Mouse (Mus musculus) stomach, embryonic 15.5 days (tissue): ENCODE results near the gene Foxn3. TPM values are rescaled to one million over a fixed set of nuclear protein-coding genes. Genes with fewer than 3 reads are reported as not detected.

Source experiments
- ATAC-seq: fragments of 200-750 bp; cut with Nextera tagmentation; 2 replicates; pipeline ENCODE4 v1.8.0; 2017; ENCODE audit warnings: low read depth, moderate number of reproducible peaks, moderate TSS enrichment; ENCODE audit not compliant: insufficient read depth, low FRiP score
- H3K27ac ChIP-seq: fragments of 300-500 bp; sonication (generic); 2 replicates; pipeline ENCODE4 v1.5.1; 2015; ENCODE audit warnings: mild to moderate bottlenecking, inconsistent platforms
- H3K27me3 ChIP-seq: fragments of 300-500 bp; sonication (generic); replicated peaks from 2 replicates; pipeline ENCODE4 v1.6.1; 2015; ENCODE audit warnings: inconsistent platforms
- H3K36me3 ChIP-seq: fragments of 300-500 bp; sonication (generic); 2 replicates; pipeline ENCODE4 v1.6.1; 2015; ENCODE audit warnings: inconsistent platforms
- H3K4me1 ChIP-seq: fragments of 300-500 bp; sonication (generic); 2 replicates; pipeline ENCODE4 v1.6.1; 2015; ENCODE audit warnings: inconsistent platforms
- H3K4me2 ChIP-seq: fragments of 300-500 bp; sonication (generic); 2 replicates; pipeline ENCODE4 v1.6.1; 2015; ENCODE audit warnings: mild to moderate bottlenecking, inconsistent platforms
- H3K4me3 ChIP-seq: fragments of 300-500 bp; sonication (generic); replicated peaks from 2 replicates; pipeline ENCODE4 v1.5.1; 2015; ENCODE audit warnings: inconsistent platforms
- H3K9ac ChIP-seq: fragments of 300-500 bp; sonication (generic); 2 replicates; pipeline ENCODE4 v1.6.1; 2015; ENCODE audit warnings: inconsistent platforms
- H3K9me3 ChIP-seq: fragments of 300-500 bp; sonication (generic); 2 replicates; pipeline ENCODE4 v1.6.1; 2016; ENCODE audit warnings: inconsistent platforms
- WGBS: fragments of 180-500 bp; shearing (Covaris S2); methylation state at CpG from one replicate; pipeline ENCODE4 v1.1.7; 2015; 5-methylcytosine and 5-hydroxymethylcytosine counted together
- polyA plus RNA-seq: library from polyadenylated mRNA; unstranded; fragments of >200 nt; fragmentation: Nextera tagmentation; extraction: Ambion mirVana; gene quantifications from 2 replicates; pipeline ENCODE4 v1.2.1, GENCODE M21; 2015

The Foxn3 gene
- polyA plus RNA-seq, 1 experiment from 2014 or later, result 58.0 TPM

GRCm38 (mm10) chr12:99352583-99352982, 210.8 kb downstream of the Foxn3 start:
- 61% methylated on average over 6 of the region's 6 CpGs for WGBS
- Histone ChIP-seq H3K9ac (no peak overlapping the region), H3K4me1 (peaks cover 41% of the 10 kb centered on the region), H3K27ac (peak overlapping the region; percentile 61; the same call in 1 of the 2 replicates), H3K4me3 (no peak overlapping the region), H3K9me3 (no peaks in the 10 kb centered on the region), H3K36me3 (no peaks in the 10 kb centered on the region), H3K27me3 (no peaks in the 10 kb centered on the region), H3K4me2 (no peak overlapping the region)
- ATAC-seq, result no peak

- ATAC-seq, result no peak
- no peaks in the 10 kb centered on the region for H3K27me3 ChIP-seq
- no peak overlapping the region for H3K9ac ChIP-seq
- H3K9me3 ChIP-seq, result no peaks in the 10 kb centered on the region
- H3K4me2 ChIP-seq, result no peak overlapping the region
- H3K4me1 ChIP-seq, result peaks cover 46% of the 10 kb centered on the region
- peak overlapping the region; percentile 61; the same call in 1 of the 2 replicates for H3K27ac ChIP-seq
- no peaks in the 10 kb centered on the region for H3K36me3 ChIP-seq
- no peak overlapping the region for H3K4me3 ChIP-seq
- WGBS, result 56% methylated on average over 7 of the region's 7 CpGs
Observed at GRCm38 (mm10) chr12:99352136-99352535, 211.2 kb downstream of the Foxn3 start.

- Histone ChIP-seq H3K27ac (peak overlapping the region; percentile 61; the same call in 1 of the 2 replicates), H3K4me2 (no peak overlapping the region)
Observed at GRCm38 (mm10) chr12:99351731-99352130, 211.7 kb downstream of the Foxn3 start.

GRCm38 (mm10) chr12:99349650-99349997, 213.8 kb downstream of the Foxn3 start:
- Histone ChIP-seq H3K4me1 (peaks cover 43% of the 10 kb centered on the region), H3K4me3 (no peak overlapping the region), H3K9me3 (no peaks in the 10 kb centered on the region), H3K4me2 (no peak overlapping the region), H3K9ac (no peak overlapping the region), H3K36me3 (no peaks in the 10 kb centered on the region), H3K27ac (no peak overlapping the region), H3K27me3 (no peaks in the 10 kb centered on the region)
- ATAC-seq, result peak; percentile 61
- WGBS, result 58% methylated on average over 9 of the region's 9 CpGs

More at GRCm38 (mm10) chr12:99351731-99352130, 211.7 kb downstream of the Foxn3 start:
- 40% methylated on average over 9 of the region's 9 CpGs for WGBS
- Histone ChIP-seq H3K4me3 (no peak overlapping the region), H3K9me3 (no peaks in the 10 kb centered on the region), H3K36me3 (no peaks in the 10 kb centered on the region), H3K27me3 (no peaks in the 10 kb centered on the region), H3K4me1 (peaks cover 47% of the 10 kb centered on the region), H3K9ac (no peak overlapping the region)
- no peak for ATAC-seq

- no peaks in the 10 kb centered on the region for H3K27me3 ChIP-seq
- peaks cover 43% of the 10 kb centered on the region for H3K4me1 ChIP-seq
- 67% methylated on average over 10 of the region's 10 CpGs for WGBS
- ATAC-seq, result peak; percentile 15; the same call in 1 of the 2 replicates
- H3K9me3 ChIP-seq, result no peaks in the 10 kb centered on the region
- no peak overlapping the region for H3K27ac ChIP-seq
- H3K9ac ChIP-seq, result no peak overlapping the region
- no peaks in the 10 kb centered on the region for H3K36me3 ChIP-seq
- H3K4me3 ChIP-seq, result no peak overlapping the region
- H3K4me2 ChIP-seq, result no peak overlapping the region
Observed at GRCm38 (mm10) chr12:99348940-99349649, 214.3 kb downstream of the Foxn3 start.

GRCm38 (mm10) chr12:99347512-99347911, 215.9 kb downstream of the Foxn3 start:
- Histone ChIP-seq H3K27ac (no peak overlapping the region), H3K27me3 (no peaks in the 10 kb centered on the region), H3K9ac (no peak overlapping the region), H3K9me3 (no peaks in the 10 kb centered on the region), H3K4me1 (peaks cover 37% of the 10 kb centered on the region), H3K4me2 (no peak overlapping the region), H3K4me3 (no peak overlapping the region), H3K36me3 (no peaks in the 10 kb centered on the region)
- 85% methylated on average over 3 of the region's 3 CpGs for WGBS
- no peak for ATAC-seq

- WGBS, result 68% methylated on average over 3 of the region's 3 CpGs
- ATAC-seq, result no peak
- H3K4me1 ChIP-seq, result peaks cover 37% of the 10 kb centered on the region
- H3K9me3 ChIP-seq, result no peaks in the 10 kb centered on the region
- H3K4me2 ChIP-seq, result no peak overlapping the region
- H3K4me3 ChIP-seq, result no peak overlapping the region
- no peaks in the 10 kb centered on the region for H3K36me3 ChIP-seq
- H3K27me3 ChIP-seq, result no peaks in the 10 kb centered on the region
- H3K9ac ChIP-seq, result no peak overlapping the region
- no peak overlapping the region for H3K27ac ChIP-seq
Observed at GRCm38 (mm10) chr12:99346982-99347381, 216.4 kb downstream of the Foxn3 start.

GRCm38 (mm10) chr12:99345323-99345722, 218.1 kb downstream of the Foxn3 start:
- Histone ChIP-seq H3K4me2 (no peak overlapping the region), H3K27me3 (no peaks in the 10 kb centered on the region)
- WGBS, result 84% methylated on average over 4 of the region's 4 CpGs

GRCm38 (mm10) chr12:99343378-99343777, 220.0 kb downstream of the Foxn3 start:
- H3K4me2 ChIP-seq, result no peak overlapping the region
- WGBS, result 91% methylated on average over 2 of the region's 2 CpGs
- H3K4me3 ChIP-seq, result no peak overlapping the region
- no peak overlapping the region for H3K9ac ChIP-seq
- no peaks in the 10 kb centered on the region for H3K27me3 ChIP-seq
- peaks cover 20% of the 10 kb centered on the region; the same call in 1 of the 2 replicates for H3K4me1 ChIP-seq
- no peak for ATAC-seq
- no peaks in the 10 kb centered on the region for H3K36me3 ChIP-seq
- H3K27ac ChIP-seq, result no peak overlapping the region
- no peaks in the 10 kb centered on the region for H3K9me3 ChIP-seq

More at GRCm38 (mm10) chr12:99345323-99345722, 218.1 kb downstream of the Foxn3 start:
- Histone ChIP-seq H3K9me3 (no peaks in the 10 kb centered on the region), H3K4me1 (peaks cover 34% of the 10 kb centered on the region), H3K36me3 (no peaks in the 10 kb centered on the region), H3K27ac (no peak overlapping the region), H3K4me3 (no peak overlapping the region), H3K9ac (no peak overlapping the region)
- no peak for ATAC-seq

GRCm38 (mm10) chr12:99342160-99342559, 221.2 kb downstream of the Foxn3 start:
- 24% methylated on average over 3 of the region's 3 CpGs for WGBS
- no peak for ATAC-seq
- no peaks in the 10 kb centered on the region for H3K27me3 ChIP-seq
- no peaks in the 10 kb centered on the region for H3K36me3 ChIP-seq
- H3K9me3 ChIP-seq, result no peaks in the 10 kb centered on the region
- H3K9ac ChIP-seq, result no peak overlapping the region
- H3K27ac ChIP-seq, result peak overlapping the region; percentile 26; the same call in 1 of the 2 replicates
- H3K4me3 ChIP-seq, result no peak overlapping the region
- peaks cover 12% of the 10 kb centered on the region; the same call in 1 of the 2 replicates for H3K4me1 ChIP-seq
- H3K4me2 ChIP-seq, result no peak overlapping the region

- ATAC-seq, result no peak
- Histone ChIP-seq H3K9ac (no peak overlapping the region), H3K27ac (peak overlapping the region; percentile 26; the same call in 1 of the 2 replicates), H3K4me1 (peaks cover 15% of the 10 kb centered on the region; the same call in 1 of the 2 replicates), H3K27me3 (no peaks in the 10 kb centered on the region), H3K4me2 (no peak overlapping the region), H3K36me3 (no peaks in the 10 kb centered on the region), H3K4me3 (no peak overlapping the region), H3K9me3 (no peaks in the 10 kb centered on the region)
- 30% methylated on average over 7 of the region's 7 CpGs for WGBS
Observed at GRCm38 (mm10) chr12:99341751-99342150, 221.6 kb downstream of the Foxn3 start.

- no peaks in the 10 kb centered on the region for H3K9me3 ChIP-seq
- H3K27me3 ChIP-seq, result no peaks in the 10 kb centered on the region
- no peak for ATAC-seq
- no peak overlapping the region for H3K4me3 ChIP-seq
- H3K4me2 ChIP-seq, result no peak overlapping the region
- H3K36me3 ChIP-seq, result no peaks in the 10 kb centered on the region
- no peak overlapping the region for H3K9ac ChIP-seq
- peaks cover 18% of the 10 kb centered on the region; the same call in 1 of the 2 replicates for H3K4me1 ChIP-seq
- WGBS, result 63% methylated on average over 13 of the region's 13 CpGs
- no peak overlapping the region for H3K27ac ChIP-seq
Observed at GRCm38 (mm10) chr12:99340418-99341182, 222.8 kb downstream of the Foxn3 start.
